Mouse (Mus musculus) heart, postnatal 36 days (tissue): ENCODE measurements around the gene Ctcfl. TPM values are rescaled to one million over a fixed set of nuclear protein-coding genes. Genes with fewer than 3 reads are reported as not detected.

ENCODE experiments used
- DNase-seq, 2 experiments: peaks; one replicate each; pipeline ENCODE4 v3.0.0; 2021 to 2022
- intact Hi-C: fragments of 180-260 bp; cut with DNase I; formaldehyde crosslinking; loops from one replicate; pipeline ENCODE4 v1.15.1; 2025
- total RNA-seq, 2 experiments: library from RNA; stranded (reverse); gene quantifications; 2 replicates each; pipeline ENCODE4 v1.2.3; 2021

Ctcfl gene
- total RNA-seq, 2 experiments from 2014 or later = 0.14 TPM; not detected in 1

DNA sequence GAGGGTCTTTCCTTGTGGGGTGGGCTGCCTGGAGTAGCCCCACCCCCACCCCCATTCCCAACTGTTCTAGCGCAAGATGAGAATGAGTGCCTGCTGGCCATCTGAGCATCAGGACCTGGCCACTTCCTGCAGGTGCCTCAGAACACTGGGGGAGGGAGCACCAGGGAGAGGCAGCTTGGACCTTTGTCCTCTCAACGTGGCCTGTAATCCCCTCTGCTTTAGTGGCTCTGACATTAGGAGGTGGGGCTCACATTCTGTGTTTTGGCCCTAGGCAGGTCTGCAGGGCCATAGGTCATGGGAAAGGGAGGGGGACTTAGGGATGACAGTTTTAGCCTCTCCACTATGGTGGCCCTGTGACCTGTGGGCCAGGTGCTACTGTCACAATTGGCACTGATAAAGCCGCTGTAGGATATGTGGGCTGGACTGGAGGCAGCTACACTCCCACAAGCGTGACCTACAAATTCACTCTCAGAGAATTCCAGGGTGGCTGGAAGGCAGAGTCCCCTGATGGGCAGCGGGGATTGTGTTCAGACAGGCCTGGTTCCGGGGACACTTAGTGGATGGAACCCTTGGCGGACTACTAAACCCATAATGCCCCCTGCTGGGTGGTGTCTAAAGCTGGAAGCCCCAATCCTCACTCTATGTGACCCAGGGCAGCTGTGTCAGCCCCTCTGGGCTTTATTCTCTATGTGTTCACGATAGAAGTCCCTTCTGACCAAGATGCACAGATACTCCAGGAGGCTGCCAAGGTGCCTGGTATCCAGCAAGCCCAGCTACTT is 68.5 kb downstream of the Ctcfl start:
- DNase-seq = peak in 1 of 2 experiments; percentile 2
- intact Hi-C loops = no loop called here

DNA sequence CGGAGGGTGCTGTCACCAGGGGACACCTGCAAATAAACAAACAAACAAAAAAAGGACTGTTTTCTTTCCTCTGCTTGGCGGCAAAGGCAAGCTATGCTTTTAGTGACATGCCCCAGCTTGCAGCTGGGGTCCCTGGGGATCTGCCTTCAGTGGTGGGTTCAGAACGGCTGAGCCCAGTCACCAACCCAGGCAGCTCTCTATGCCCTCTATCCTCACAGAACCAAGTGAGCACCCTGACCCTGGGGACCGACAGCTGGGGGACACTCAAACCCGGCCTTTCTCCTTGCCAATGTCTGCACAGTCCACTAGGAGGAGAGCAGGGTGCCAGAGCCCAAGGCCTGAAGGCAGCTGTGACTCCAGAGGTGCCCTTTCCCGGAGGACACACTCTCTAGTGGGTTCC is 69.5 kb downstream of the Ctcfl start:
- DNase-seq = peak in 1 of 2 experiments; percentile 9

DNA sequence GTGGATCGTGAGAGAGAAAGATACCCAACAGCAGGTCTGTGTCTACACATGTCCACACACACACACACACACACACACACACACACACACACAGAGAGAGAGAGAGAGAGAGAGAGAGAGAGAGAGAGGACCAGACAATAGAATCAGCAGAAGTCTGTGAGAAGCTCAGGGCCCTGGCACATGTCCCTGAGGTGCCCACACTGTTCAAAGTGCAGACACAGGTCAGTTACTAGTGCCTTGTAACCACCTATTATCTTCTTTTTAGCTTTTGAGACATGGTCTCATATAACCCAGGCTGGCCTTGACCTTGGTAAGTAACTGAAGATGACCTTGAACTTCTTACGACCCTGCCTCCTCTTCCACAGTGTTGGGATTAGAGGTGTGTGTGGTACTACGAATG is 70.1 kb downstream of the Ctcfl start:
- intact Hi-C loops = loop anchor here (2.0 kb wide), 1 partner anchor 34 kb away; no protein-coding TSS in a partner anchor
- no peak for DNase-seq

More for the DNA sequence above, 69.5 kb downstream of the Ctcfl start:
- intact Hi-C loops = loop anchor here (2.0 kb wide), 1 partner anchor 33 kb away; no protein-coding TSS in a partner anchor

DNA sequence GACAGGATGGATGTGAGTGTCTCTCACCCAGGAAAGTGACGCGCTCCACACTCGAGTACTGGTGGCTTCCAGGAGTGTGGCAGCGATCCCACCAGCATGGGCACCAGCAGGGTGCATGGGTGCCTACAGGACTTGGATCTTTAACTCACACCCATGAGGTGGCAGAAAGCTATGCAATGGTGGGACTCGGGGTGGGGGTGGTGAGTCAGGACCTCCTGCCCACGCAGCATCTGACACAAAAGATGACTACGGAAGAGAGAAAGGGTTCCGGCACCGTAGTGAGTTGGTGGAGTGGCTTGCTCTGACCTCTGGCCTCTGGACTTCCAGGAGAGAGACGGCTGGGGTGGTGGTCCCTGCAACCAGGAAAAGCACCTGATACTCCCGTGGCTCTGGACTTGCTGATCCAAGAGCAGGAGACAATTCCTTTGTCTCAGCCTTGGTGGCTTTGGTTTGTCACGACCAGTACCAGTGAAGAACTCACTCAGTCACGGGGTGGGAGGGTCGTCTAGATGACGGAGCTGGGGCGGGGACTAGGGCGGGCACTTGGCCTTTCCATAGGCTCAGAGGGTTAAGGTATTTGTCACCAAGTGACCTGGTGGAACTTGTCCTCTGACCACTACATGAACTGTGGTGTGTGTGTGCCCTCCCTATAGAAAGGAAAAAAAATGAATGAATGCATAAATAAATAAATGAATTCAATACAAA is 71.1 kb downstream of the Ctcfl start:
- no peak for DNase-seq
- intact Hi-C loops = loop anchor here (2.0 kb wide), 1 partner anchor 35 kb away; no protein-coding TSS in a partner anchor

DNA sequence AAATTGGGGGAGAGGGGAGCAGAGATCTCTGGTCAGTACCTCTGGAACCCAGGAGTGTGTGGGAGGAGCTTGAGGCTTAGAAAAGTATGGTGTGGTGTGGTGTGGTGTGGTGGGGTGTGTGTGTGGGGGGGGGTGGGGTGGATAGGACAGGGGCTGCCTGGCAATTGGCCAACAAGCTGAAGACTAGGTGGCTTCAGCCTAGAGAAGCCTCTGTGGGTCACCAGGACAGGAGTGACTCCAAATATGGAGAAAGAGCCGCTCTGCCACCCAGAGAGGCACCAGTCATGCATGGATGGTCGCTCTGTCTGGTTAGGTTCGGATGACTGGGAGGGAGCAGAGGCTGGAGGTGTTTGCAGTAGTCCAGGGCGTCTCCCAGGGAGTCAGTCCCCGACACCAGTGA is 71.9 kb downstream of the Ctcfl start:
- intact Hi-C loops = no loop called here

DNA sequence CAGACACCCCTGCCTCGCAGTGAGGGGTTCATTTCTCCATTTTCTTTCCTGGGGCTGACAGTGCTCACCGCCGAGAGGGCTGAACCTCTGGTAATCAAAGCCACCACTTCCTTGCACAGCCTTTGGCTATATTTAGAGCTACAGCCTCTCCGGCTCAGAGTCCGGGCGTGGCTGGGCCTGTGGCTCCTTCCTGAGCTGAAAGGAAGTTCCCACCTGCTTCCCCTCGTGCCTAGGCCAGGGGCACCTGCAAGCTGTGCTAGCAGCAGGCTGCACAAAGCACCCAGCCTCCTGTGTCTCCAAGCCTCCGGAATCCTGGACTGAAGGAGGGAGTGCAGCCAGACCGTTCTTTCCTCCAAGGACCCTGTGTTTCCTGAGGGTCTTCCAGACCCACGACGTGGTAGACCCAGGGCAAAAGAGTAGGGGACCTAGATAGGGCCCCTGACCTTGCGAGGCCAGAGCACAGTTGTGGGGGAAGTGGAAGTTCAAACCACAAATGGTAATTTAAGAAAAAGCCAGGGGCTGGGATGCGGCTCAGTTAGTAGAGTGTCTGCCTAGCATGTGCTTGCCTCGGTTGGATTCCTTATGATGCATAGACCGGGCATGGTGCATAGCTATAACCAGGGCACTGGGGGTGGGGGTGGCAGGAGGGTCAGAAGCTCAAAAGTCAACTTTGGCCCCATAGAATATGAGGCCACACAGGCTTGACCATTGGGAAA is 72.6 kb downstream of the Ctcfl start:
- DNase-seq = peak in 1 of 2 experiments; percentile 41
- intact Hi-C loops = no loop called here

More for the DNA sequence above, 71.9 kb downstream of the Ctcfl start:
- DNase-seq = no peak

DNA sequence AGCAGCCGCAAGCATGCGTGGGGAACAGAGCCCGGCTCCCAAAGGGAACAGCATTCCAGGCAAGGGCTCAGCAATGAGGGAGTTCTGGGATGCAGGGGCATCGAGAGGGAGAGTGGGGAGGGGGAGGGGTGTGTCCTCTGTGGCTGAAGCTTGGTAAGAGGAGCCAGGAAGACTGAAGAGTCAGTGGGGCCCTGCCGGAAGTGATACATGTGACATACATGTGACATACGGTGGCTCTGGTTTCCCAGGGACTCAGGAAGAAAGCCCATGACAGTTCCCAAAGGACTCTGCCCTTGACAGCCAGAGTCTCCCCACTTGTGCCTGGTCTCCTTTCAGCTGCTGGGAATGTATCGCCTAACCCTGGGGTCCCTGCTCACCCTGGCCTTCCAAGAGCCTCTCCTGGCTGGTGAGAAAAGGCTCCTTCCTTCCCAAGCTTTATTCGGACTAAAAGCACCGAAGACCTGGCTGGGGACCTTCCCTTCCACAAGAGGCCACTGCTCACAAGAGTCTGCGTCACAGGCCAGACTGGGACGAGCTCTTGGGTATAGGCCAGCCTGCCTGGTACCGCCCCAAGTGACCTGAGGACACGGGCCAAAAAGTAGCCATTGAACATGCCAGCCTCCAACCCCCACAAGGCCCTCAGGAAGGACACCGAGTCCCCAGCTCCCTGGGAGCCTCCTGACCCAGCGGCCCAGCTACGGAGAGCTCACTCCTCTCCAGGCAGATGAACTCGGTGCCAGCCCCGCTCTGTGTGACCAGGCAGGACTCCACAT is 74.9 kb downstream of the Ctcfl start:
- intact Hi-C loops = no loop called here
- peak; percentile 73 to 78 for DNase-seq

Other genes with a start within 250 kb of the Ctcfl start
- 1 to 10 TPM; 1.1 to 1.2 TPM for gene Bmp7, start 179.2 kb downstream of the Ctcfl start, total RNA-seq
- not detected for gene Spo11, start 141.8 kb downstream of the Ctcfl start, total RNA-seq
- 10 to 100 TPM; 24.0 to 24.7 TPM for gene Rae1, start 119.4 kb downstream of the Ctcfl start, total RNA-seq
- 100 to 1,000 TPM; 159 to 209 TPM for gene Rbm38, start 99.0 kb downstream of the Ctcfl start, total RNA-seq
- gene Pck1, start 33.5 kb upstream of the Ctcfl start, total RNA-seq = 10 to 100 TPM in 1 of 2 experiments, 1 to 10 TPM in 1; 3.3 to 26.2 TPM
- gene Zbp1, start 99.4 kb upstream of the Ctcfl start, total RNA-seq = 1 to 10 TPM in 1 of 2 experiments, under 1 TPM in 1; 0.44 to 1.8 TPM
- 10 to 100 TPM; 27.1 to 27.4 TPM for gene Pmepa1, start 157.0 kb upstream of the Ctcfl start, total RNA-seq